Mouse (Mus musculus) CD4-positive, CD25-positive, alpha-beta regulatory T cell (primary cell): ENCODE measurements around the gene Pnliprp1. TPM values are rescaled to one million over a fixed set of nuclear protein-coding genes. Genes with fewer than 3 reads are reported as not detected.

Source experiments
- polyA plus RNA-seq: library from polyadenylated mRNA; unstranded; fragments of 100-300 nt; shearing (Covaris generic); gene quantifications from one replicate; pipeline ENCODE4 v1.2.1, GENCODE M21; 2017

Pnliprp1 gene
- polyA plus RNA-seq: not detected

GRCm38 (mm10) chr19:58728445-58729031 is at the start of gene Pnliprp1:
TSS of gene Pnliprp1 (plus strand) at chr19:58728887.

GRCm38 (mm10) chr19:58759423-58759822 is 30.7 kb downstream of the Pnliprp1 start, which contains the start of gene Pnliprp2:
TSS of gene Pnliprp2 (plus strand) at chr19:58759719.

Other genes starting within 250 kb of the Pnliprp1 start
- not detected for gene Ccdc172, start 216.9 kb upstream of the Pnliprp1 start, polyA plus RNA-seq
- not detected for gene Pnlip, start 76.4 kb upstream of the Pnliprp1 start, polyA plus RNA-seq
- gene Pnliprp2, start 30.8 kb downstream of the Pnliprp1 start, polyA plus RNA-seq: not detected
- not detected for gene 1700019N19Rik, start 65.6 kb downstream of the Pnliprp1 start, polyA plus RNA-seq
- 0.07 TPM for gene Eno4, start 214.5 kb downstream of the Pnliprp1 start, polyA plus RNA-seq
- 1.8 TPM for gene Hspa12a, start 214.8 kb downstream of the Pnliprp1 start, polyA plus RNA-seq